Comparison of ENCODE assay signal across 29 mouse cellular contexts in genomic region chrX:7563076-7563475, GRCm38 (mm10). TPM values are rescaled to one million over a fixed set of nuclear protein-coding genes. Genes with fewer than 3 reads are reported as not detected.
"Had no signal": no experiment of that assay in that cellular context is flagged by ENCODE, and none has a peak within 500 bp of the region (broad histone marks: within the 10 kb centered on the region; RNA-seq: fewer than 3 reads in every experiment).

No protein-coding gene starts in this region.

- H3K27me3 ChIP-seq: limb, embryonic 13.5 days; liver, embryonic 13.5 days; midbrain, embryonic 13.5 days; neural tube, embryonic 13.5 days had no signal

- DNase-seq: kidney, postnatal 14 days; kidney, postnatal 4 days; liver, embryonic 13.5 days; lung, adult 2 months; lung, postnatal 14 days; lung, postnatal 4 days; retina, postnatal 1 day; right cerebral cortex, postnatal 25 days; spleen, adult 18-20 months; thymus, adult 18-20 months; thymus, postnatal 14 days; thymus, postnatal 4 days had no signal

- H3K9me3 ChIP-seq: limb, embryonic 10.5 days; limb, embryonic 13.5 days; liver, embryonic 13.5 days; megakaryocyte, embryonic 14.5 days; midbrain, embryonic 10.5 days; midbrain, embryonic 13.5 days; neural tube, embryonic 13.5 days had no signal

- ATAC-seq: midbrain, embryonic 13.5 days; midbrain, embryonic 16.5 days had no signal

- H3K4me2 ChIP-seq: limb, embryonic 13.5 days; liver, embryonic 13.5 days; midbrain, embryonic 13.5 days; neural tube, embryonic 13.5 days had no signal

- H3K9ac ChIP-seq: limb, embryonic 13.5 days; liver, embryonic 13.5 days; midbrain, embryonic 13.5 days; neural tube, embryonic 13.5 days had no signal

- H3K36me3 ChIP-seq: limb, embryonic 10.5 days; limb, embryonic 13.5 days; liver, embryonic 13.5 days had no signal

- H3K4me1 ChIP-seq: limb, embryonic 10.5 days; limb, embryonic 13.5 days; liver, embryonic 13.5 days; midbrain, embryonic 10.5 days; midbrain, embryonic 13.5 days; neural tube, embryonic 13.5 days had no signal

- H3K27ac ChIP-seq: limb, embryonic 10.5 days; limb, embryonic 13.5 days; liver, embryonic 13.5 days; midbrain, embryonic 10.5 days; midbrain, embryonic 13.5 days; neural tube, embryonic 13.5 days had no signal

- H3K4me3 ChIP-seq: limb, embryonic 10.5 days; limb, embryonic 13.5 days; liver, embryonic 13.5 days; megakaryocyte, embryonic 14.5 days; midbrain, embryonic 10.5 days; midbrain, embryonic 13.5 days; myocyte; neural tube, embryonic 13.5 days had no signal

RNA-seq across cellular contexts. Expression of gene Foxp3, which starts 10.4 kb away (rescaled TPM):
- total RNA-seq: layer of hippocampus, adult 18-20 months; left cerebral cortex, adult 18-20 months; left cerebral cortex, postnatal 25 days; liver, adult 2 months; monocyte, adult 5-6 weeks had no signal
- polyA plus RNA-seq: kidney, embryonic 16.5 days; midbrain, embryonic 16.5 days; stomach, embryonic 16.5 days had no signal

RNA-seq across cellular contexts. Expression of gene Ppp1r3f, which starts 11.0 kb away (rescaled TPM):
- total RNA-seq: monocyte, adult 5-6 weeks had no signal

RNA-seq across cellular contexts. Expression of gene Cacna1f, which starts 43.8 kb away (rescaled TPM):
- total RNA-seq: layer of hippocampus, adult 18-20 months; left cerebral cortex, postnatal 25 days; neutrophil, adult 5-6 weeks had no signal
- polyA plus RNA-seq: limb, embryonic 10.5 days; liver, embryonic 13.5 days; lung, embryonic 16.5 days; midbrain, embryonic 10.5 days; myocyte; stomach, embryonic 16.5 days had no signal
